Mouse (Mus musculus): Measurements from ENCODE around the gene Crim1.

- TF ChIP-seq CTCF (IDR thresholded peaks at IDR 0.05; ENCODE audit: borderline replicate concordance, insufficient read depth, low read length) (no peak), POLR2A (IDR thresholded peaks at IDR 0.05; ENCODE audit: low read depth, low read length) (peak; percentile 68)
These were observed 217.6 kb downstream of the Crim1 start, which contains the start of gene Fez2 for GRCm38 (mm10) chr17:78417381-78418281.

Data from embryonic fibroblast, embryonic 13.5 days (primary cell).